Mouse (Mus musculus): ENCODE measurements around the gene Srxn1.
A peak's percentile ranks its signal among the peaks of the same experiment; 100 is the strongest.

The Srxn1 gene

GRCm38 (mm10) chr2:152089581-152089980, 15.7 kb upstream of the Srxn1 start:
- no peak for DNase-seq (ENCODE audit: low spot score in 2 of 2)

- DNase-seq (ENCODE audit: low spot score in 2 of 2): no peak
Measured at GRCm38 (mm10) chr2:152090486-152090885, 14.8 kb upstream of the Srxn1 start.

GRCm38 (mm10) chr2:152091342-152092056, 13.8 kb upstream of the Srxn1 start:
- no peak for DNase-seq (ENCODE audit: low spot score in 2 of 2)

GRCm38 (mm10) chr2:152092927-152093326, 12.4 kb upstream of the Srxn1 start:
- no peak for DNase-seq (ENCODE audit: low spot score in 2 of 2)

- DNase-seq (ENCODE audit: low spot score in 2 of 2): no peak
Measured at GRCm38 (mm10) chr2:152093356-152093792, 11.9 kb upstream of the Srxn1 start.

- no peak for DNase-seq (ENCODE audit: low spot score in 2 of 2)
Measured at GRCm38 (mm10) chr2:152094856-152095545, 10.3 kb upstream of the Srxn1 start.

GRCm38 (mm10) chr2:152096922-152097321, 8.4 kb upstream of the Srxn1 start:
- no peak for DNase-seq (ENCODE audit: low spot score in 2 of 2)

- no peak for DNase-seq (ENCODE audit: low spot score in 2 of 2)
Measured at GRCm38 (mm10) chr2:152097916-152098315, 7.4 kb upstream of the Srxn1 start.

- no peak for DNase-seq (ENCODE audit: low spot score in 2 of 2)
Measured at GRCm38 (mm10) chr2:152099538-152099937, 5.8 kb upstream of the Srxn1 start.

GRCm38 (mm10) chr2:152101761-152102160, 3.6 kb upstream of the Srxn1 start:
- DNase-seq (ENCODE audit: low spot score in 2 of 2): no peak

- no peak for DNase-seq (ENCODE audit: low spot score in 2 of 2)
Measured at GRCm38 (mm10) chr2:152102369-152102768, 2.9 kb upstream of the Srxn1 start.

GRCm38 (mm10) chr2:152104711-152105317, 502 bp upstream of the Srxn1 start:
- peak in 1 of 2 experiments; percentile 27 for DNase-seq (ENCODE audit: low spot score in 2 of 2)

- no peak for DNase-seq (ENCODE audit: low spot score in 2 of 2)
Measured at GRCm38 (mm10) chr2:152106225-152106595, 894 bp downstream of the Srxn1 start.

- no peak for DNase-seq (ENCODE audit: low spot score in 2 of 2)
Measured at GRCm38 (mm10) chr2:152106597-152106996, 1.3 kb downstream of the Srxn1 start.

GRCm38 (mm10) chr2:152108702-152109101, 3.4 kb downstream of the Srxn1 start:
- DNase-seq (ENCODE audit: low spot score in 2 of 2): no peak

GRCm38 (mm10) chr2:152109386-152109785, 4.1 kb downstream of the Srxn1 start:
- no peak for DNase-seq (ENCODE audit: low spot score in 2 of 2)

- no peak for DNase-seq (ENCODE audit: low spot score in 2 of 2)
Measured at GRCm38 (mm10) chr2:152111311-152111710, 6.0 kb downstream of the Srxn1 start.

- peak; percentile 72 to 88 for DNase-seq (ENCODE audit: low spot score in 2 of 2)
Measured at GRCm38 (mm10) chr2:152111920-152112319, 6.6 kb downstream of the Srxn1 start.

GRCm38 (mm10) chr2:152112490-152112889, 7.2 kb downstream of the Srxn1 start:
- no peak for DNase-seq (ENCODE audit: low spot score in 2 of 2)

- no peak for DNase-seq (ENCODE audit: low spot score in 2 of 2)
Measured at GRCm38 (mm10) chr2:152112970-152113369, 7.7 kb downstream of the Srxn1 start.

GRCm38 (mm10) chr2:152114057-152114975, 9.0 kb downstream of the Srxn1 start:
- no peak for DNase-seq (ENCODE audit: low spot score in 2 of 2)

GRCm38 (mm10) chr2:152117694-152118093, 12.4 kb downstream of the Srxn1 start:
- DNase-seq (ENCODE audit: low spot score in 2 of 2): no peak

Data from heart, adult 9 months (tissue).